Mouse (Mus musculus): ENCODE results near the gene Sec14l2. TPM values are rescaled to one million over a fixed set of nuclear protein-coding genes. Genes with fewer than 3 reads are reported as not detected.

Sec14l2 gene
- polyA plus RNA-seq, 2 experiments = 4.5 to 9.5 TPM

DNA sequence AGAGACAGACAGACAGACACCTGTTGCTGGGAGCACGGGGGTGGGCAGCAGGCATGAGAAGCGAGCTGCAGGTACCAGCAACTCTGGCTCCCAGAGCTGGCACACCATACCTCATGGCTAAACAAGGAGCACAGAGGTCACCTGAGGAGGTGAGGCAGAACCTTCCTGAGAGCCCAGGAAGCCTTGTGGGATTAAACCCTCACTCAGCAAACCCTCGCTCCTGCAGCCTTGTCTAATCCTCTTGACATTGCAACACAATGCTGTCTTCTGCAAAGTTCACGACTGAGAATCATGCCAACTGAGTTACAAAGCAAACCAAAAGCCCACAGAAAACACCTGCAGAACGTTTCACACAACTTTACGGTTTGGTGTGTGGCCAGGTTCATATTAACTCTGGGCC is 74.8 kb downstream of the Sec14l2 start:
- Histone ChIP-seq H3K4me1 (replicated peaks; ENCODE audit: control insufficient read depth in 2 of 2, insufficient read depth in 2 of 2, low read length in 1 of 2) (no peaks in the 10 kb centered on the region), H3K9ac (replicated peaks) (no peak overlapping the region), H3K4me3 (ENCODE audit: insufficient read depth in 1 of 2, low read depth in 2 of 2, low read length in 2 of 2) (no peak overlapping the region), H3K9me3 (ENCODE audit: control insufficient read depth, low read length) (no peaks in the 10 kb centered on the region), H3K27ac (no peak overlapping the region), H3K4me2 (ENCODE audit: low read depth) (no peak overlapping the region), H3K27me3 (ENCODE audit: control insufficient read depth, insufficient read depth, low read length) (no peaks in the 10 kb centered on the region), H3K36me3 (replicated peaks; ENCODE audit: control insufficient read depth, insufficient read depth, low read depth) (no peaks in the 10 kb centered on the region)
- TF ChIP-seq EP300 (IDR thresholded peaks at IDR 0.05; ENCODE audit: low read depth) (no peak), CTCF (IDR thresholded peaks at IDR 0.05; ENCODE audit: low read depth) (no peak)
- DNase-seq (ENCODE audit: low read depth in 3 of 3, low spot score in 3 of 3) (no peak), ATAC-seq (ENCODE audit: insufficient read depth) (no peak)
- WGBS (ENCODE audit: insufficient replicate concordance) = 65% methylated on average over 6 of the region's 6 CpGs

DNA sequence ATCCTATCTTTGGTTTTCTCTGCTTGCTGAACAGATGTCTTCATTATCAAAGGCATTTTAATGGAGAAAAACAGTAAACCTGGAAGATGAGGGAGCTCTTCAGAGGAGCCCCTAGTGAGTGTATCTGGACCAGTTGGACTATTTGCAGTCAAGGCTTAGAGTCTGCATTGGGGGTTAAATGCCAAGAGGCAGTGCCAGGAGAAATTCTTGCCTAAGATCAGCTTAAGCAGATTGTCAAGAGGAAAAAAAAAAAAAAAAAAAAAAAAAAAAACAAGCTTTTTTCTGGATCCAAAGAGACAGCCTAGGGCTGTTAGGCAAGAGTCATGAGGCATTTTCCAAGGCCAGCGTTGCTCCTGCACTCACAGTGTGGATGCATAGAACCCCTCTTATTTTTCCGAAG is 75.4 kb downstream of the Sec14l2 start:
- Histone ChIP-seq H3K4me1 (replicated peaks; ENCODE audit: control insufficient read depth in 2 of 2, insufficient read depth in 2 of 2, low read length in 1 of 2) (no peaks in the 10 kb centered on the region), H3K36me3 (replicated peaks; ENCODE audit: control insufficient read depth, insufficient read depth, low read depth) (no peaks in the 10 kb centered on the region), H3K4me3 (ENCODE audit: insufficient read depth in 1 of 2, low read depth in 2 of 2, low read length in 2 of 2) (no peak overlapping the region), H3K9ac (replicated peaks) (no peak overlapping the region), H3K27ac (no peak overlapping the region), H3K27me3 (ENCODE audit: control insufficient read depth, insufficient read depth, low read length) (no peaks in the 10 kb centered on the region), H3K9me3 (ENCODE audit: control insufficient read depth, low read length) (no peaks in the 10 kb centered on the region), H3K4me2 (ENCODE audit: low read depth) (no peak overlapping the region)
- no peak for TF ChIP-seq CTCF (IDR thresholded peaks at IDR 0.05; ENCODE audit: low read depth)
- no peak for TF ChIP-seq EP300 (IDR thresholded peaks at IDR 0.05; ENCODE audit: low read depth)
- 78% methylated on average over 2 of the region's 2 CpGs for WGBS (ENCODE audit: insufficient replicate concordance)
- no peak for ATAC-seq (ENCODE audit: insufficient read depth)
- DNase-seq (ENCODE audit: low read depth in 3 of 3, low spot score in 3 of 3) = no peak

Small RNA genes lying within 50 kb of the gene (microRNA-seq; reads per million reads assigned to microRNA genes)
- gene Mir3060 = 5.1 reads per million, percentile 7 among the genes with 10 or more reads in this experiment

Other genes with a start within 250 kb of the Sec14l2 start
- 0.02 and 0.06 TPM in 2 replicates for gene 4921536K21Rik, start 228.3 kb downstream of the Sec14l2 start, polyA plus RNA-seq (2012; rRNA removed)
- gene 4921536K21Rik, start 228.3 kb downstream of the Sec14l2 start, polyA plus RNA-seq (2014; fragmentation: Nextera tagmentation; extraction: Ambion mirVana) = not detected in 2 replicates
- 0.15 and 0.16 TPM in 2 replicates for gene Dusp18, start 228.2 kb downstream of the Sec14l2 start, polyA plus RNA-seq (2012; rRNA removed)
- 0.20 and 0.27 TPM in 2 replicates for gene Dusp18, start 228.2 kb downstream of the Sec14l2 start, polyA plus RNA-seq (2014; fragmentation: Nextera tagmentation; extraction: Ambion mirVana)
- gene Slc35e4, start 208.8 kb downstream of the Sec14l2 start, polyA plus RNA-seq (2012; rRNA removed) = 0.22 and 0.31 TPM in 2 replicates
- gene Slc35e4, start 208.8 kb downstream of the Sec14l2 start, polyA plus RNA-seq (2014; fragmentation: Nextera tagmentation; extraction: Ambion mirVana) = 0.33 and 0.37 TPM in 2 replicates
- gene Tcn2, start 191.3 kb downstream of the Sec14l2 start, polyA plus RNA-seq (2012; rRNA removed) = 14.6 and 16.7 TPM in 2 replicates
- gene Tcn2, start 191.3 kb downstream of the Sec14l2 start, polyA plus RNA-seq (2014; fragmentation: Nextera tagmentation; extraction: Ambion mirVana) = 16.3 and 17.5 TPM in 2 replicates
- gene Pes1, start 159.4 kb downstream of the Sec14l2 start, polyA plus RNA-seq (2012; rRNA removed) = 29.4 and 35.4 TPM in 2 replicates
- 33.1 and 34.2 TPM in 2 replicates for gene Pes1, start 159.4 kb downstream of the Sec14l2 start, polyA plus RNA-seq (2014; fragmentation: Nextera tagmentation; extraction: Ambion mirVana)
- gene 4930556J24Rik, start 146.6 kb downstream of the Sec14l2 start, polyA plus RNA-seq (2012; rRNA removed) = not detected in 2 replicates
- gene 4930556J24Rik, start 146.6 kb downstream of the Sec14l2 start, polyA plus RNA-seq (2014; fragmentation: Nextera tagmentation; extraction: Ambion mirVana) = not detected in 2 replicates
- 0.87 and 1.5 TPM in 2 replicates for gene Gal3st1, start 139.8 kb downstream of the Sec14l2 start, polyA plus RNA-seq (2012; rRNA removed)
- 0.65 and 1.00 TPM in 2 replicates for gene Gal3st1, start 139.8 kb downstream of the Sec14l2 start, polyA plus RNA-seq (2014; fragmentation: Nextera tagmentation; extraction: Ambion mirVana)
- 0.93 and 1.1 TPM in 2 replicates for gene Sec14l4, start 92.0 kb downstream of the Sec14l2 start, polyA plus RNA-seq (2012; rRNA removed)
- gene Sec14l4, start 92.0 kb downstream of the Sec14l2 start, polyA plus RNA-seq (2014; fragmentation: Nextera tagmentation; extraction: Ambion mirVana) = 1.6 and 2.1 TPM in 2 replicates
- gene Sec14l3, start 58.6 kb downstream of the Sec14l2 start, polyA plus RNA-seq (2012; rRNA removed) = not detected in 2 replicates
- gene Sec14l3, start 58.6 kb downstream of the Sec14l2 start, polyA plus RNA-seq (2014; fragmentation: Nextera tagmentation; extraction: Ambion mirVana) = not detected in 2 replicates
- gene Mtfp1, start 28.0 kb downstream of the Sec14l2 start, polyA plus RNA-seq (2012; rRNA removed) = 13.3 and 16.7 TPM in 2 replicates
- gene Mtfp1, start 28.0 kb downstream of the Sec14l2 start, polyA plus RNA-seq (2014; fragmentation: Nextera tagmentation; extraction: Ambion mirVana) = 20.6 and 22.5 TPM in 2 replicates
- gene Rnf215, start 11.8 kb upstream of the Sec14l2 start, polyA plus RNA-seq (2012; rRNA removed) = 4.8 and 5.1 TPM in 2 replicates
- gene Rnf215, start 11.8 kb upstream of the Sec14l2 start, polyA plus RNA-seq (2014; fragmentation: Nextera tagmentation; extraction: Ambion mirVana) = 4.3 and 6.2 TPM in 2 replicates
- gene Ccdc157, start 36.9 kb upstream of the Sec14l2 start, polyA plus RNA-seq (2012; rRNA removed) = 0.88 and 0.97 TPM in 2 replicates
- gene Ccdc157, start 36.9 kb upstream of the Sec14l2 start, polyA plus RNA-seq (2014; fragmentation: Nextera tagmentation; extraction: Ambion mirVana) = 0.32 and 0.47 TPM in 2 replicates
- gene Sf3a1, start 36.9 kb upstream of the Sec14l2 start, polyA plus RNA-seq (2012; rRNA removed) = 16.4 and 18.6 TPM in 2 replicates
- gene Sf3a1, start 36.9 kb upstream of the Sec14l2 start, polyA plus RNA-seq (2014; fragmentation: Nextera tagmentation; extraction: Ambion mirVana) = 23.5 and 24.2 TPM in 2 replicates
- gene Tbc1d10a, start 63.4 kb upstream of the Sec14l2 start, polyA plus RNA-seq (2012; rRNA removed) = 5.3 and 6.2 TPM in 2 replicates
- 2.6 and 3.4 TPM in 2 replicates for gene Tbc1d10a, start 63.4 kb upstream of the Sec14l2 start, polyA plus RNA-seq (2014; fragmentation: Nextera tagmentation; extraction: Ambion mirVana)
- gene Castor1, start 94.8 kb upstream of the Sec14l2 start, polyA plus RNA-seq (2012; rRNA removed) = 1.0 and 1.1 TPM in 2 replicates
- 1.4 and 1.5 TPM in 2 replicates for gene Castor1, start 94.8 kb upstream of the Sec14l2 start, polyA plus RNA-seq (2014; fragmentation: Nextera tagmentation; extraction: Ambion mirVana)
- gene Osm, start 113.0 kb upstream of the Sec14l2 start, polyA plus RNA-seq (2012; rRNA removed) = 0.85 and 0.88 TPM in 2 replicates
- 0.34 and 0.41 TPM in 2 replicates for gene Osm, start 113.0 kb upstream of the Sec14l2 start, polyA plus RNA-seq (2014; fragmentation: Nextera tagmentation; extraction: Ambion mirVana)
- gene Lif, start 134.1 kb upstream of the Sec14l2 start, polyA plus RNA-seq (2012; rRNA removed) = 0.02 TPM in 1 of 2 replicates, not detected in the other
- not detected in 2 replicates for gene Lif, start 134.1 kb upstream of the Sec14l2 start, polyA plus RNA-seq (2014; fragmentation: Nextera tagmentation; extraction: Ambion mirVana)